Mouse (Mus musculus) heart, postnatal 10 days (tissue): ENCODE measurements around the gene Apol7e. TPM values are rescaled to one million over a fixed set of nuclear protein-coding genes. Genes with fewer than 3 reads are reported as not detected.
"Not testable (repeated sequence)": the region's sequence is repeated elsewhere in the genome, so short reads cannot be mapped to it uniquely, and the experiment has no call there.

ENCODE experiments used
- DNase-seq, 2 experiments: peaks; one replicate each; pipeline ENCODE4 v3.0.0; 2021
- intact Hi-C: fragments of 180-260 bp; cut with DNase I; formaldehyde crosslinking; loops from one replicate; pipeline ENCODE4 v1.15.1; 2025
- total RNA-seq, 2 experiments: library from RNA; stranded (reverse); gene quantifications; 2 replicates each; pipeline ENCODE4 v1.2.3; 2021

The Apol7e gene
- total RNA-seq, 2 experiments from 2014 or later = 0.15 TPM; not detected in 1

DNA sequence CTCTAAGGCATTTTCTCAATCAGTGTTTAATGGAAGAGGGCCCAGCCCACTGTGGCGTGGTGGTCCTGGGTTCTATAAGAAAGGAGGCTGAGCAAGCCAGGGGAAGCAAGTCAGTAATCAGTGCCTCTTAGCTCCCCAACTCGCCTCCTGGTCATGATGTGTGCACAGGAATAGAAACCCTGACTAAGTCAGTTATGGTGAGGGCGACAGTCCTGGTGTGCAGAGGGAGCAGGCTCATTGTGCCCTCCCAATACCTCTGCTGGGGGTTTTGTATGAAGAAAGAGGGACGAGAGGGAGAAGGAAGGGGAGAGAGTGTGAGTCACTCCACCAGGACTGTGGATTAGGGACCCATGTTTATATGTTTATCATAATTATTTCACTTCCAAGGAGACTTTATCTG is 35.2 kb downstream of the Apol7e start:
- DNase-seq, intact Hi-C loops: not testable (repeated sequence)

DNA sequence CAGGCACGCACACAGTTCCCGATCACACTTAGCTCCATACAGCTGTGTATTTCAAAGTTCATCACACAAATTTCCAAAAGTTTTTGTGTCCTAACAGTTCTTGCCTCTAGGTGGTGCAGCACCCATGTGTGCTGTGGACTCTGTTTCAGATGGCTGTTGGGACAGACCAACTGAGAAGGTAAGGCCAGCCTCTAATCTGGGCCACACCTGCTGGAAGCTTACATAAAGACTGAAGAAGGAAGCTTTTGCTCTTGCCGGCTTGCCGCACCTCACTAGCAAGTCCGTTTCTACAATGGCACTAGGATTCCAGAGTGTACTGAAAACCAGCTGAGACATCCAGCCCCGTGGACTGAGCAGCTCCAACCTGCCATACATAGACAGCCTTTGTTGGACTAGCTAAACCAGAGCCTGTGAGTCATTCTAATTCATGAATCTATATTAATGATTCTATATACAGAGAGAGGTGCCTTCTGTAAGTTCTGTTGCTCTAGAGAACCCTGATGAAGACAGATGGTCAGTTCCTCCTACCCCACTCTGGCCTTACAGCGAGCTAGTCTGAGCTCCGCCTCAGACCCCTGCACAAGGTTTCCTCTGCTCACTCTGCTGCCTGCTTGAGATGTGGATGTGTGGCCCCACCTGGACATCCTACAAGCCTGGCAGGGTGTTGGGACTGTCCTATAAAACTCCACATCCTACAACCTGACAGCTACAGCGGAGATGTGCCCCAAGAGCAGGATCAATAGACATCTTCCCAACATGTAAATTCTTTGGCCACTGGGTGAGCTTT is 42.0 kb downstream of the Apol7e start:
- DNase-seq = no peak
- intact Hi-C loops = no loop called here

DNA sequence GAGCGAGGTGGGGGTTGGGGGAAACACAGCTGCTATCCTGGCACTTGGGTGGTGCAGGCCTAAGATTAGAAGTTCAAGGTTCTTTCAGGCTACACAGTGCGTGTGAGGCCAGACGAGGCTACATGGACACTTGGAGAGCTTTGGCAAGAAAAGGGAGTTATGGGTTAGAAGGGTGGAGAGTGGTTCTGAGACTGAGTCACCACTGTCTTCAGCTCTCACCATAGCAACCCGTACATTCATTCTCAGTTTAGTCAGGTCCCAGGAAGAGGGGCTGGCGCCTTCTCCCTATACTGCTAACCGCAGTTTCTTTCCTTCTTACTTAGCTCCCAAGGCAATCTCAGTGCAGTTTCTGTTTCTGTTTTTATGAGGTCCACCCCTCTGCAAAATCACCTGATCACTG is 42.9 kb downstream of the Apol7e start:
- DNase-seq, intact Hi-C loops: not testable (repeated sequence)

DNA sequence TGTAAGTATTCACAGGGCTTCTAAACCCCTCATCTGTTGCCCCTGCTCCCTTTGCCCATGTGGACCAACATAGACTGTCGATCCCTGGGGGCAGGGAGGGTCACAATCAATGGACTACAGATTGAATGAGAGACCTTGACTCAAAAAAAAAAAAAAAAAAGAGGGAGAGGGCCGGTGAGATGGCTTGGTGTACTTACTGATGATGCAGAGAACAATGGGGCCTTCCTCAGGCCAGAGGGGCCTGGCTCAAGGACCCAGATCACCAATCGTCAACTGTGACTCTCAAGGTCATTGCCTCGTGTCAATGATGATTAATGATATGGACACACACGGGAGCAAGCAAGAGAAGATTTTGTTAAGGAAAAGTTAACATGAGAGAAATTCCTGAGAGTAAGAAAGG is 46.0 kb downstream of the Apol7e start:
- no peak for DNase-seq
- intact Hi-C loops = no loop called here

DNA sequence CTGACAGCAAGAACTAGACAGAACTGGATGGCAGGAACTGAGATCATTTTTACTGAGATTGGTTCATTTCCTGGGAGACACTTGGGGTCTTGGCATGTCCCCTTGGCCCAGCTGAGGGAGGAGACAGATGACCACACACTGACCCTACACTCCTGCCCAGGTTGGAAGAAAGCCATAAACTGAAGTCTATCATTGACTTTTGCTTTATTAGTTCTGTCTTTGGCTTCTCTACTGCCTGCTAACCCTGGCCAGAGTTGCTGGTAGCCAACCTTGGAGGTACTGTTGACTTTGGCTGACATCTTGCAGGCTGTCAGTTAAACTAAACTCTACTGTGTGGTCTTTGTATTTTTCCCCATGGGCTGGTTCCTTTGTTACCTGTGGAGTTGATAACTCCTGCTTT is 46.4 kb downstream of the Apol7e start:
- DNase-seq = no peak
- intact Hi-C loops = no loop called here

DNA sequence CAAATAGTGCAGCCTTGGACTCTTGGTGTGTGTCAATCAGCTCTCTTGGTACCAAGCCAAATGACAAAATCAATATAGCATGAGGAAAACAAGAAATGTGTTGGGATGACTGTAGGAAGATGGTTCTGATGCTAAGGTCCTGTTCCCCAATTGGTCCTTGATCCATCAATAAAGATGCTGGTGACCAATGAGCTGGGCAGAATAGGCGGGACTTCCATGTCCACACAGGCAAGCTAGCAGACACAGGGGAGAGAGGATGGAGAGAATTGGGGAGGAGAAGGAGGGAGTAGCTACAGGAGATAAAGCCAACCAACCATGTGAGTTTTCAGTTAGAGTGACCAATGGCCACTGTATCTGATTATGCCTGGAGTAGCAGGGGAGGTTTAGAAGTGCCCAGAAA is 47.7 kb downstream of the Apol7e start:
- intact Hi-C loops = no loop called here
- DNase-seq = no peak

DNA sequence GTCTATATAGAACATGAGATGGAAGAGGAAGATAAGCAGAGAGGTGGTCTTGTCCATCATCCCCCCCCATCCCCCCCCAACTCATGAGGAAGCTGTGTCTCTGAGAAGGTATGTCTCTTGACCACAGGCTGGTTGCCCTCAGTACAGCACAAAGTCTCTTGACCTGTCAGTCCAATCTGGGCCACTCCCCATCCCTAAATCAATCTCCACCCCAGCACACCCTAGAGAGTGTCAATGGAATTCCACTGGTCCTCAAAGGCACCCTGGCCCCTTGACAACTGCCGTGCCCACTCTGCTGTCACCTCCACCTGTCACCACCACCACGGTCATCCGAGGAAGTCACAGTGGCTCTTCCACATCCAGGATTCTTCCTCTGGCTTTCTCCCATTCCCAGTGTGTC is 49.8 kb downstream of the Apol7e start:
- intact Hi-C loops = no loop called here
- DNase-seq = no peak

DNA sequence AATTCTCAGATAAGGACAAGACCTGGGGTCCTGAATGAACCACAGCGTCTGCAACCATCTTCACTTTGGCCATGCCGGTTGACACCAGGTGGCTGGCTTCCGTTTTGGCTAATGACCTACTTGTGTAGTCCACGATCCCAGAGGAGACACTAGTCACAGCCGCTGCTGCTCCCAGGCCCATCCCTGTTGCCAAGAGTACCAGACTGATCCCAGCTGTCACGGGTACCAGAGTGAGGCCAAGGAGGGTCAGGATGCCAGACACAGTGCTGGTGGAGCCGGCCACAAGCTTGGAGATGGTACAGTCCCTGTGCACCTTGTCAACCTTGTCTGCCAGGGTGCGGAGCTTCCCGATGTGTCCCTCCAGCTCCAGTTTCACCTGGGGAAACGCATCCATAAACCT is 51.1 kb downstream of the Apol7e start:
- DNase-seq = peak; percentile 38 to 59
- intact Hi-C loops = loop anchor here (10.0 kb wide), 1 partner anchor 55 kb away; the partner anchor contains the start of gene Apol7e

GRCm38 (mm10) chr15:77750461-77750860 is 51.8 kb downstream of the Apol7e start:
- DNase-seq = peak; percentile 59 to 62
- intact Hi-C loops = loop anchor here (10.0 kb wide), 1 partner anchor 56 kb away; the partner anchor contains the start of gene Apol7e

DNA sequence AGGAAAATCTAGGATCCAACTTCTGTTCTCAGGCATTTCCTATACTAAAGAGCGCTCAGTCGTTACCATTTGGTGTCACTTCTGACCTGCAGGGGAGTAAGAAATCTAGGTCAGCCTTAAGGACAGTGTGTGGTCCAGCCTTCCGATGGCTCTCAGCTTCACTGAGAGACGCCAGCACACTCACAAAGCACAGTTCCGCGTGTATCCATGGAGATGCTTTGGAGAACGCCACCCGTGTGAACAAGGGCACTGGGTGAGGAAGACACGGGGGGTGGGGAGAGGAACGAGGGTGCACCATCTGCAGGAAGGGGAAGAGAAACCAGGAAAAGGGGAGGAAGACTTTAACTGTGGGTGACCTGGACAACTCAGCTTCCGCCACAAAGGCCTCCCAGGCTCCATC is 53.8 kb downstream of the Apol7e start:
- intact Hi-C loops = loop anchor here (10.0 kb wide), 1 partner anchor 58 kb away; the partner anchor contains the start of gene Apol7e
- no peak for DNase-seq

- no peak for DNase-seq
- intact Hi-C loops = loop anchor here (10.0 kb wide), 1 partner anchor 60 kb away; the partner anchor contains the start of gene Apol7e
These were observed 56.5 kb downstream of the Apol7e start for GRCm38 (mm10) chr15:77755132-77755531.

- intact Hi-C loops = loop anchor here (10.0 kb wide), 1 partner anchor 61 kb away; the partner anchor contains the start of gene Apol7e
- DNase-seq = no peak
These were observed 57.4 kb downstream of the Apol7e start for GRCm38 (mm10) chr15:77756081-77756480.

- peak; percentile 47 to 70 for DNase-seq
- intact Hi-C loops = loop anchor here (10.0 kb wide), 1 partner anchor 62 kb away; the partner anchor contains the start of gene Apol7e
These were observed 58.2 kb downstream of the Apol7e start, which contains the start of gene Apol8 for GRCm38 (mm10) chr15:77756848-77757247. Apol8 (minus strand) TSS chr15:77757003.

GRCm38 (mm10) chr15:77757586-77758226 is 59.0 kb downstream of the Apol7e start:
- intact Hi-C loops = loop anchor here (10.0 kb wide), 1 partner anchor 63 kb away; the partner anchor contains the start of gene Apol7e
- no peak for DNase-seq

DNA sequence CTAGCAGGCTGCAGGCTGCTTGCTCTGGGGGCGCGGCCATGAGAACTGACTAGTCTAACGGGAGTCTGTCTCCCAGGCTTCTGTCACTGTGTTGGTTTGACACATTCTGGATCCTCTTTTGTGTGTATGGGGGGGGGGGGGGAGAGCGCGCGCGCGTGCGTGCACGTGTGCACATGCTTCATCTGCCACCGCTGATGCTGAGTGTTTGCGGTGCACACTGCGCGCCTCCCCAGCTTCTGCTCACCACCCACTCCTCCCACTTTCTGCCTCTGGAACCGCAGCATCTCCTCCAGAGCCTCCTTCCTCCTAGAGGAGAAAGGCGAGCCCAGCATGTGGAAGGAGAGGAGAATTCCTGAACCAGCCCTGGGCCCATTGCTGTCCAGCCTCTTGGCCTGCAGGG is 61.4 kb downstream of the Apol7e start:
- intact Hi-C loops = loop anchor here (5.0 kb wide), 1 partner anchor 157 kb away; no protein-coding TSS in a partner anchor

GRCm38 (mm10) chr15:77761083-77761482 is 62.4 kb downstream of the Apol7e start:
- intact Hi-C loops = loop anchor here (5.0 kb wide), 1 partner anchor 156 kb away; no protein-coding TSS in a partner anchor
- DNase-seq = no peak

More for the DNA sequence above, 61.4 kb downstream of the Apol7e start:
- no peak for DNase-seq

- intact Hi-C loops = loop anchor here (5.0 kb wide), 1 partner anchor 156 kb away; no protein-coding TSS in a partner anchor
- peak in 1 of 2 experiments; percentile 55 for DNase-seq
These were observed 63.1 kb downstream of the Apol7e start for GRCm38 (mm10) chr15:77761561-77762380.

DNA sequence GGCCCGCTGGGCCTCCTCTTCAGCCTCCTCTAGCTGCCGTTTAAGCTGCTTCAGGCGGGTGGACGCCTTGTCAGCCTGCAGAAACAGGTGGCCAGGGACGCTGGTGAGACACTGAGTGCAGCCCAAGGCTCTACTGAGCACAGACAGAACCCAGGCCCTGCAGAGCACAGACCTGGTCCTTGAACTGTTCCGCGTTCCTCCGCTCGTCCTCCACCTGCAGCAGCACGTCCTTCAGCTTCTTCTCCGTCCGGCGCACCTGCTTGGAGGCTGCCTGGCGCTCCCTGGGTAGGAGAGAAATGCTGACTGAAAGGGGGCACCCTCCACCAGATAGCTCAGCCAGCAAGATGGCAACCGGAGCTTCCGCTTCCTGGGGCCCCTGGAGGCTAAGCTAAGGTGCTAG is 64.4 kb downstream of the Apol7e start:
- intact Hi-C loops = loop anchor here (5.0 kb wide), 1 partner anchor 154 kb away; no protein-coding TSS in a partner anchor
- no peak for DNase-seq

- peak; percentile 42 to 45 for DNase-seq
- intact Hi-C loops = loop anchor here (5.0 kb wide), 1 partner anchor 154 kb away; no protein-coding TSS in a partner anchor
These were observed 65.0 kb downstream of the Apol7e start for GRCm38 (mm10) chr15:77763702-77764101.

DNA sequence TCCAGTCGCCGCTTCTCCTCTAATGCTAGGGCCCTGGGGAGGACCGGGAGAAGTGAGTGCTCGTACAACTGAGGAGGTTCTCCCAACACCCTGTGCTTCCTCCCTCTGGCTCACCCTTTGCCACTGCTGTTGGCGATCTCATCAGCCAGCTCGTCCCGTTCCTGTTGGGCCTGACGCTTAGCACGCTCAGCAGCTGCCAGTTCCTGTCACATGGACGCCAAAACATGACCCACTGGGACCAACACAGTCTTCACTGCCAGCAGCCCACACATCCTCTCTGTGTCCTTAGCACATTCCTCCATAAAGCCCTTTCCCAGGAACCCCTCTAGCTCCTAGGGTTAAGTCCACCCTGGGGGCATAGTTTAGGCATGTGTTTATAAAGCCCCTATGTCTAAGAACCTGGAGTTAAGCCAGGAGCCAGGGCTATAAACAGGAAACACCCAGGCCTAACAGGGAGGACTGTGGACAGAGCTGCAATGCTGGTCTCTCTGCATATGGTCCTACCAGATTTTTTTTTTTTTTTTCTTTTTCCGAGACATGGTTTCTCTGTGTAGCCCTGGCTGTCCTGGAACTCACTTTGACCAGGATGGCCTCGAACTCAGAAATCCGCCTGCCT is 65.8 kb downstream of the Apol7e start:
- intact Hi-C loops = loop anchor here (5.0 kb wide), 1 partner anchor 153 kb away; no protein-coding TSS in a partner anchor
- DNase-seq = peak; percentile 84 to 85
